Mouse (Mus musculus) heart, embryonic 10.5 days (tissue): ENCODE measurements around the gene Ppp1r14d. TPM values are rescaled to one million over a fixed set of nuclear protein-coding genes. Genes with fewer than 3 reads are reported as not detected.

Experiments
- DNase-seq: peaks from one replicate; pipeline ENCODE4 v3.0.0-alpha.2; 2017; ENCODE audit warnings: low spot score
- H3K27ac ChIP-seq: fragments of 300-500 bp; sonication (generic); 2 replicates; pipeline ENCODE4 v1.5.1; 2016; ENCODE audit warnings: mild to moderate bottlenecking
- H3K27me3 ChIP-seq: fragments of 300-500 bp; sonication (generic); 2 replicates; pipeline ENCODE4 v1.6.1; 2016; ENCODE audit warnings: mild to moderate bottlenecking; ENCODE audit not compliant: poor library complexity, insufficient read depth, severe bottlenecking
- H3K36me3 ChIP-seq: fragments of 300-500 bp; sonication (generic); 2 replicates; pipeline ENCODE4 v1.6.1; 2016; ENCODE audit warnings: mild to moderate bottlenecking, moderate library complexity
- H3K4me1 ChIP-seq: fragments of 300-500 bp; sonication (generic); 2 replicates; pipeline ENCODE4 v1.6.1; 2016; ENCODE audit warnings: mild to moderate bottlenecking
- H3K4me3 ChIP-seq: fragments of 300-500 bp; sonication (generic); 2 replicates; pipeline ENCODE4 v1.5.1; 2016; ENCODE audit warnings: mild to moderate bottlenecking, moderate library complexity
- H3K9me3 ChIP-seq: fragments of 300-500 bp; sonication (generic); 2 replicates; pipeline ENCODE4 v1.6.1; 2016; ENCODE audit warnings: mild to moderate bottlenecking, moderate library complexity
- whole genome bisulfite sequencing: fragments of 180-500 bp; shearing (Covaris S2); methylation state at CpG from one replicate; pipeline ENCODE4 v1.1.7; 2016; 5-methylcytosine and 5-hydroxymethylcytosine counted together
- polyA plus RNA-seq: library from polyadenylated mRNA; unstranded; fragments of >200 nt; fragmentation: Nextera tagmentation; extraction: Ambion mirVana; gene quantifications from 2 replicates; pipeline ENCODE4 v1.2.1, GENCODE M21; 2016

The Ppp1r14d gene
- 0.18 TPM in 1 of 2 replicates, not detected in the other for polyA plus RNA-seq

- 65% methylated on average over 6 of the region's 6 CpGs for WGBS
- Histone ChIP-seq H3K27me3 (peaks cover 24% of the 10 kb centered on the region), H3K4me3 (no peak within 1 kb of the TSS), H3K9me3 (no peaks in the 10 kb centered on the region), H3K36me3 (no peaks in the 10 kb centered on the region), H3K4me1 (no peaks in the 10 kb centered on the region), H3K27ac (no peak within 1 kb of the TSS)
- no peak for DNase-seq
These were observed at the start of gene Ppp1r14d for GRCm38 (mm10) chr2:119229775-119230704. Gene Ppp1r14d (minus strand): TSS chr2:119229906.

- Histone ChIP-seq H3K9me3 (no peaks in the 10 kb centered on the region), H3K27ac (no peak overlapping the region), H3K36me3 (no peaks in the 10 kb centered on the region), H3K4me1 (no peaks in the 10 kb centered on the region), H3K27me3 (no peaks in the 10 kb centered on the region), H3K4me3 (no peak overlapping the region)
- WGBS, result 87% methylated on average over 23 of the region's 23 CpGs
- DNase-seq, result no peak
These were observed 48.1 kb upstream of the Ppp1r14d start for GRCm38 (mm10) chr2:119277810-119278209.

GRCm38 (mm10) chr2:119276926-119277325 is 47.2 kb upstream of the Ppp1r14d start:
- no peaks in the 10 kb centered on the region for H3K27me3 ChIP-seq
- no peaks in the 10 kb centered on the region for H3K9me3 ChIP-seq
- H3K4me1 ChIP-seq, result no peaks in the 10 kb centered on the region
- no peak overlapping the region for H3K27ac ChIP-seq
- no peak overlapping the region for H3K4me3 ChIP-seq
- no peak for DNase-seq
- 72% methylated on average over 7 of the region's 7 CpGs for WGBS
- no peaks in the 10 kb centered on the region for H3K36me3 ChIP-seq

DNA sequence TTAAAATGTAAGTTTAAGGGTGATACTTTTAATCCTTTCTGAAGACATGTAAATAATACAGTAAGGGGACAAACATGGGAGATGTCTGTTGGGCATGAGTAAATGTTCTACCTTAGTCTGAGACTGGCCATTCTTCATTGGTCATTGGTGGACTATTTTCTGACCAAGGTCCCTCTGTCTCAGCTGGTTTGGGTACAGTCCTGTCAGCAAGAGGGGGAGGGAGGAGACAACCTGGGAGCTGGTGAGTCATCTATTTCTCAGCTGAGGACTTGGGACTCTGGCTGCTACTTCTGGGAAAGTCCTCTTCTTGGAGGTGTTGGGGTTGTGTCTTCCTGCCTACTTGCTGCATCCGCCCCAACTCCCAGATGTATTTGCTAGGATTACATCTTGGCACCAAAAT is 44.4 kb upstream of the Ppp1r14d start:
- H3K27me3 ChIP-seq, result peaks cover 20% of the 10 kb centered on the region
- H3K4me1 ChIP-seq, result peaks cover 9% of the 10 kb centered on the region; the same call in 1 of the 2 replicates
- no peak overlapping the region for H3K27ac ChIP-seq
- no peaks in the 10 kb centered on the region for H3K9me3 ChIP-seq
- H3K36me3 ChIP-seq, result no peaks in the 10 kb centered on the region
- H3K4me3 ChIP-seq, result no peak overlapping the region
- WGBS, result 75% methylated on average over 1 of the region's 1 CpGs
- no peak for DNase-seq

DNA sequence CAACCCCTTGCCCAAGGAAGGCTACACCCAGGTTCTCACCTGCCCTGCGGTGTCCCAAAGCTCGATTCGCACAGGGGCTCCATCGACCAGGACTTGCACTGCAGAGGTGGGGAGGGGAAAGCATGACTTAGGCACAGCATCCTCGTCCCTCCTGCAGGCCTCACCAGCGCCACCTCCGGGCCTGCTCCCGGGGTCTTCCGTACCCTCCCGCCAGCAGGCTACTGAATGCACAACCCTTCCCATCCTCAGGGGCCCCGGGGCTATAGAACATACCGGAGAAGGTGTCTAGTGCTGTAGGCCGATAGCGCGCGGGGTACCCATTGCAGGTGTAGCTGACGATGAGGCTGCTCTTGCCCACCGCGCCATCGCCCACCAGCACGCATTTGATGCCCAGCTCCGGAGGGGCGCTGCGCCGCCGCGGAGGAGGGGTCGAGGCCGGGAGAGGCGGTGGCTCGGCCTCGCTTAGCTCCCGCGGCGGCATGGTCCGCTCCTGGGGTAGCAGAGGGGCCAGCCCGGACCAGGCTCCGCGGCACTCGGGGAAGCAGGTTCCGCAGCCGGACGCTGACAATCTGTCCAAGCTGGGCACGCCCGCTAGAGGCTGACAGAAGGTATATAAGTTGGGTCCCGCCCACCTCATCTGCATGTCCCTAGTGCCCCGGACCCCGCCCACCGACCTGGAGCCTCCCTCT is 41.1 kb upstream of the Ppp1r14d start, which contains the start of gene Rhov:
Gene Rhov, minus strand, starts transcription at position 630 of the 689 bp plus-strand sequence.
- peak within 1 kb of the TSS; percentile 76 for H3K4me3 ChIP-seq
- DNase-seq, result peak; percentile 92
- no peaks in the 10 kb centered on the region for H3K36me3 ChIP-seq
- peaks cover 33% of the 10 kb centered on the region for H3K27me3 ChIP-seq
- H3K9me3 ChIP-seq, result no peaks in the 10 kb centered on the region
- under 1% methylated on average over 49 of the region's 49 CpGs for whole genome bisulfite sequencing
- peak within 1 kb of the TSS; percentile 29 for H3K27ac ChIP-seq
- H3K4me1 ChIP-seq, result peaks cover 9% of the 10 kb centered on the region; the same call in 1 of the 2 replicates

GRCm38 (mm10) chr2:119270286-119270642 is 40.6 kb upstream of the Ppp1r14d start:
- Histone ChIP-seq H3K27ac (peak overlapping the region; percentile 29; the same call in 1 of the 2 replicates), H3K4me1 (peaks cover 9% of the 10 kb centered on the region; the same call in 1 of the 2 replicates), H3K36me3 (no peaks in the 10 kb centered on the region), H3K4me3 (peak overlapping the region; percentile 76), H3K27me3 (peaks cover 33% of the 10 kb centered on the region), H3K9me3 (no peaks in the 10 kb centered on the region)
- DNase-seq, result no peak
- WGBS, result 40% methylated on average over 9 of the region's 9 CpGs

DNA sequence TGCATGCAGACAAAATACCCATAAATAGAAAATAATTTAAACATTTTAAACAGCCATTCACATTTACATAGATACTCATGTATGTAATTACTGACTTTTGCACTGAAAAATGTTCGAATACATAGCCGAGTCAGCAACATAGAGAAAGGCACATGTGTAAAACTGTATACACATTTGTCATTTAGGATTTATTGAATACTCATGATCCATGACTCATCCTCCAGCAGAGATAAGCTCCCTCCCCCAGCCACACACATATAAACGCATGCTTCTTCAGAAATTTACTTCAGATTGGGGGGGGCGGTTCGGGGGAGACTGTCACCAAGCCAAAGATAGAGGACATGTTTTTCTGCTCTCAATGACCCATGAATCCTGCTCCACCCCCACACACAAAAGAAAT is 34.1 kb upstream of the Ppp1r14d start:
- no peaks in the 10 kb centered on the region for H3K9me3 ChIP-seq
- H3K4me1 ChIP-seq, result peaks cover 11% of the 10 kb centered on the region

GRCm38 (mm10) chr2:119262978-119263377 is 33.3 kb upstream of the Ppp1r14d start:
- Histone ChIP-seq H3K36me3 (no peaks in the 10 kb centered on the region), H3K27ac (no peak overlapping the region), H3K9me3 (no peaks in the 10 kb centered on the region), H3K4me1 (peaks cover 11% of the 10 kb centered on the region), H3K4me3 (no peak overlapping the region), H3K27me3 (peaks cover 12% of the 10 kb centered on the region; the same call in 1 of the 2 replicates)
- DNase-seq, result no peak
- 40% methylated on average over 8 of the region's 8 CpGs for WGBS

More for the DNA sequence above, 34.1 kb upstream of the Ppp1r14d start:
- WGBS, result 76% methylated on average over 5 of the region's 5 CpGs
- no peak overlapping the region for H3K27ac ChIP-seq
- peaks cover 20% of the 10 kb centered on the region for H3K27me3 ChIP-seq
- no peak overlapping the region for H3K4me3 ChIP-seq
- H3K36me3 ChIP-seq, result no peaks in the 10 kb centered on the region
- no peak for DNase-seq

GRCm38 (mm10) chr2:119261326-119261725 is 31.6 kb upstream of the Ppp1r14d start:
- Histone ChIP-seq H3K9me3 (no peaks in the 10 kb centered on the region), H3K27me3 (peaks cover 10% of the 10 kb centered on the region; the same call in 1 of the 2 replicates), H3K4me3 (no peak overlapping the region), H3K4me1 (peaks cover 11% of the 10 kb centered on the region), H3K27ac (no peak overlapping the region), H3K36me3 (no peaks in the 10 kb centered on the region)
- 53% methylated on average over 2 of the region's 2 CpGs for WGBS
- no peak for DNase-seq

DNA sequence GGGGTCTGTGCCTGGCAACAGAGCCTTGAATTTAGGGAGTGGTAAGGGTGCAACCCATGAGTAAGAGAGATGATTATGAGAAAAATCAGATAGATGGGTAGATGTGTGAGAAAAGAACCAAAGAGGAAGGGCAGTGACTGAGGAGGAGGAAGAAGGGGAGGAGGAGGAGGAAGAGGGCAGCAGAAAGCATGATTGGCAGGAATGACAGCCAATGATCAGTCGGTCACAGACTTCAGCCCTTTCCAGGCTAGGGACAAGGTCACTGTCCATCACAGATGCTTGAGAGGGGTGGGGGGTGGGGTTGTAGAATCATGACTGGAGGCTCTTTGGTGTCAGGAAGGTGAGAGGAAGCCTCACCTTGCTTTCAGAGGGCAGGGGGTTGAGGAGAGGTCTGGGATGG is 30.8 kb upstream of the Ppp1r14d start:
- WGBS, result 69% methylated on average over 1 of the region's 1 CpGs
- H3K36me3 ChIP-seq, result no peaks in the 10 kb centered on the region
- H3K27me3 ChIP-seq, result peaks cover 10% of the 10 kb centered on the region; the same call in 1 of the 2 replicates
- no peak overlapping the region for H3K4me3 ChIP-seq
- DNase-seq, result no peak
- peaks cover 11% of the 10 kb centered on the region for H3K4me1 ChIP-seq
- H3K27ac ChIP-seq, result no peak overlapping the region
- H3K9me3 ChIP-seq, result no peaks in the 10 kb centered on the region

DNA sequence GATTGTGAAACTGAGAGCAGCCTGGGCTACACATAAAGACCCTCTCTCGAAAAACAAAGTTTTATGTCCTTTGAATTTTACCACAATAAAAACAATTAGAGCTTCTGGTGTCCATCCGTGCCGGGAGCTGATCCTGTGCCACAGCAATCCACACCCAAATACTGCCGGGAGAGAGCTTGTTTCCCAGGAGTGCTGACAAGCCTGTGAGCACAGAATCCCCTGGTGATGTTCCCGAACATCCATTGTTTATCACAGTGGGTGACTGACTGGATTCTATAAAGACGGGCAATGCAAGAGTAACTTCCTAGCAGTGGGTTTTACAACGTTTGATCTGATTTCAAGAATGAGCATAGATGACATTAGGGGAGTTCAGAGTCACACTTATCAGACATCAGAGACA is 25.3 kb upstream of the Ppp1r14d start:
- H3K9me3 ChIP-seq, result no peaks in the 10 kb centered on the region
- DNase-seq, result peak; percentile 42
- H3K27me3 ChIP-seq, result peaks cover 28% of the 10 kb centered on the region; the same call in 1 of the 2 replicates
- no peak overlapping the region for H3K27ac ChIP-seq
- WGBS, result 34% methylated on average over 7 of the region's 7 CpGs
- no peak overlapping the region for H3K4me3 ChIP-seq
- H3K4me1 ChIP-seq, result peaks cover 7% of the 10 kb centered on the region; the same call in 1 of the 2 replicates
- H3K36me3 ChIP-seq, result no peaks in the 10 kb centered on the region

GRCm38 (mm10) chr2:119250826-119251478 is 21.2 kb upstream of the Ppp1r14d start:
- 14% methylated on average over 11 of the region's 11 CpGs for WGBS
- peaks cover 45% of the 10 kb centered on the region for H3K27me3 ChIP-seq

More at GRCm38 (mm10) chr2:119250826-119251478, 21.2 kb upstream of the Ppp1r14d start:
- DNase-seq, result peak; percentile 93
- no peaks in the 10 kb centered on the region for H3K9me3 ChIP-seq
- peak overlapping the region; percentile 42; the same call in 1 of the 2 replicates for H3K4me3 ChIP-seq
- H3K36me3 ChIP-seq, result no peaks in the 10 kb centered on the region
- H3K4me1 ChIP-seq, result peaks cover 7% of the 10 kb centered on the region; the same call in 1 of the 2 replicates
- no peak overlapping the region for H3K27ac ChIP-seq
